Mouse (Mus musculus) ES-Bruce4 (cell line): ENCODE measurements around the gene Rhoj.

Source experiments
- CTCF ChIP-seq: IDR thresholded peaks from one replicate; pipeline ENCODE4 v1.8.1; 2011; ENCODE audit warnings: low read depth, low read length
- EP300 ChIP-seq: IDR thresholded peaks from 2 replicates; pipeline ENCODE4 v1.6.1; 2011; ENCODE audit warnings: low read depth, low read length; ENCODE audit not compliant: insufficient read depth
- POLR2A ChIP-seq: IDR thresholded peaks from one replicate; pipeline ENCODE4 v1.8.1; 2011; ENCODE audit warnings: low read length; ENCODE audit not compliant: insufficient read depth

- TF ChIP-seq CTCF = no peak
- no peak for TF ChIP-seq POLR2A
- TF ChIP-seq EP300 = no peak
Observed at GRCm38 (mm10) chr12:75311879-75312278, 3.8 kb downstream of the Rhoj start.
